In the genomic region with DNA sequence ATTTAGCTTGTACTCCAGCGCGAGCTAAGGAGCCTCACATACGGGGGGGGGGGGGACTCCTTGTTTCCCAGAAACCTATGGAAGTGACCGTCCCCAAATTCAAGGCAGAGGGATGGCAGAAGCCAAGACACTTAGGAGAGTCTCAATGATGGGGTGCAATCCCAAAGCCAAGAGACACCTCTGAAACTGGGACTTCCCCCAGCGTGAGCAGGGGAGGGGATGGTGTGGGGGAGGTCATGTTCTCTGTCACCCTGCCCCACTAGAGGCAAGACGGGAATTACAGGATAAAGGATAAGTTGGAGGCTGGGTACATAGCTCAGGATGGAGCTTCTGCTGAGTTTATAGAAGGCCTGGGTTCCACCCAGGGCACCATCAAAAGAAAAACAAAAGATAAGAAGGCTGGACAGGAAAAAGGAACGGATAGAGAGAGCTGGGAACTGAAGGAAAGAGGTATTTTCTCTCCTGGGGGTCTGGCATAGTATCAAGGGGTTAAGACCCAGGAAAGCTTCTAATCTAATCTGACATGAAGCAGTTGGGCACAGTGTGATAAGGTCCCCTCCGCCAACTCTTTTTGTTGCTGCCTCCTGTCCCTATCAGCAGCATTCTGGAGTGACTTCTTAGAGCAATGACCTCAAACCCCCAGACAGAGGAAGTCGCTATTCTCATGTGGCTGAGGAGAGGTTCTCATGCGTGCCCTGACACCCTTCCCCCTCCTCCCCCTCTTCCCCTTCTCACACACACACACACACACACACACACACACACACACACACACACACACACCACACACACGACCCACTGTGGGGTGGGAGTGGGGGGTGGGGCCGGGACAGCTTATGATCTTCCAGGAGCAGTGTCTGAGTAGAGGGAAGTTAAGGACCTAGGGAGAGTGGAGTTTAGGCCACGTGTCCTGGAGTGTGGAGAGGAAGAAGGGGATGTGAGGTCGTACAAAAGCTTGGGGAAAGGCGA, we compare ENCODE assay signal across 8 mouse cellular contexts. TPM values are rescaled to one million over a fixed set of nuclear protein-coding genes. Genes with fewer than 3 reads are reported as not detected.
DNase-seq lines count a peak whose midpoint lies in the region; ATAC-seq and TF ChIP-seq lines count a peak whose summit lies in the region.

No protein-coding gene starts in this region.

- no peak overlapping the region for H3K4me3 ChIP-seq in kidney, adult 2 months (ENCODE audit: insufficient read depth, low read depth, low read length)
- peak overlapping the region; percentile 29; the same call in 1 of the 2 replicates for H3K4me3 ChIP-seq in limb, embryonic 10.5 days

- no peaks in the 10 kb centered on the region for H3K36me3 ChIP-seq in kidney, adult 2 months (ENCODE audit: control insufficient read depth, insufficient read depth, low read length)
- no peaks in the 10 kb centered on the region for H3K36me3 ChIP-seq in limb, embryonic 10.5 days

- peak; percentile 53 for ATAC-seq in neutrophil, adult 5-6 weeks (ENCODE audit: extremely low read depth, insufficient number of reproducible peaks, low FRiP score, poor library complexity, severe bottlenecking)
- ATAC-seq in frontal cortex, adult (ENCODE audit: low TSS enrichment): no peak

- H3K27me3 ChIP-seq in kidney, adult 2 months (replicated peaks; ENCODE audit: control insufficient read depth, insufficient read depth, low read length): no peaks in the 10 kb centered on the region
- peaks cover 95% of the 10 kb centered on the region for H3K27me3 ChIP-seq in limb, embryonic 10.5 days (ENCODE audit: low read depth, poor library complexity, severe bottlenecking)

- peak overlapping the region; percentile 65 for H3K27ac ChIP-seq in kidney, adult 2 months (ENCODE audit: insufficient read depth, low read depth, low read length)
- no peak overlapping the region for H3K27ac ChIP-seq in limb, embryonic 10.5 days

- TF ChIP-seq CTCF in kidney, adult 2 months (conservative IDR thresholded peaks at IDR 0.05; ENCODE audit: insufficient read depth, insufficient read length, low read depth, low read length): no peak

- TF ChIP-seq POLR2A in kidney, adult 2 months (IDR thresholded peaks at IDR 0.05; ENCODE audit: low read depth, low read length): no peak

- DNase-seq in kidney, adult 2 months: peak; percentile 48
- no peak for DNase-seq in kidney, adult 9 months
- DNase-seq in R1 (ENCODE audit: low read depth, low spot score): peak; percentile 10
- no peak for DNase-seq in limb, embryonic 10.5 days (ENCODE audit: low spot score)
- no peak for DNase-seq in gastrocnemius, postnatal 4 days (ENCODE audit: low spot score in 2 of 2)
- DNase-seq in left cerebral cortex, postnatal 10 days (ENCODE audit: extremely low spot score in 1 of 2, low spot score in 2 of 2): no peak

- 34% methylated on average over 15 of the region's 15 CpGs for WGBS in kidney, adult 2 months
- WGBS in limb, embryonic 10.5 days: 17% methylated on average over 15 of the region's 15 CpGs

- peaks cover 7% of the 10 kb centered on the region; the same call in 1 of the 2 replicates for H3K4me1 ChIP-seq in kidney, adult 2 months (ENCODE audit: control insufficient read depth, insufficient read depth, low read length)
- H3K4me1 ChIP-seq in limb, embryonic 10.5 days: peaks cover 59% of the 10 kb centered on the region

- intact Hi-C loops in left cerebral cortex, postnatal 10 days (cut with DNase I): no loop called here

- no peaks in the 10 kb centered on the region for H3K9me3 ChIP-seq in limb, embryonic 10.5 days (replicated peaks)

RNA-seq across cellular contexts. Expression of a gene that starts 2.0 kb away (rescaled TPM):
- polyA plus RNA-seq in kidney, adult 2 months (2012; rRNA removed): 8.0 and 10.3 TPM in 2 replicates
- polyA plus RNA-seq in limb, embryonic 10.5 days (2016; fragmentation: Nextera tagmentation; extraction: Ambion mirVana): 8.9 and 9.3 TPM in 2 replicates
- total RNA-seq in neutrophil, adult 5-6 weeks (2017): 122 and 146 TPM in 2 replicates
- total RNA-seq in gastrocnemius, postnatal 4 days (2021): 10 to 100 TPM; 12.0 to 12.9 TPM
- total RNA-seq in left cerebral cortex, postnatal 10 days (2021): 1 to 10 TPM in 1 of 2 experiments, under 1 TPM in 1; 0.79 to 2.3 TPM

RNA-seq across cellular contexts. Expression of a gene that starts 7.2 kb away (rescaled TPM):
- 21.8 and 25.0 TPM in 2 replicates for polyA plus RNA-seq in kidney, adult 2 months (2012; rRNA removed)
- 4.0 and 4.4 TPM in 2 replicates for polyA plus RNA-seq in limb, embryonic 10.5 days (2016; fragmentation: Nextera tagmentation; extraction: Ambion mirVana)
- 60.0 and 63.7 TPM in 2 replicates for total RNA-seq in neutrophil, adult 5-6 weeks (2017)
- 1 to 10 TPM; 7.6 to 8.5 TPM for total RNA-seq in gastrocnemius, postnatal 4 days (2021)
- 1 to 10 TPM; 5.1 to 5.8 TPM for total RNA-seq in left cerebral cortex, postnatal 10 days (2021)

RNA-seq across cellular contexts. Expression of a gene that starts 10.7 kb away (rescaled TPM):
- 26.4 and 46.5 TPM in 2 replicates for polyA plus RNA-seq in kidney, adult 2 months (2012; rRNA removed)
- not detected in 2 replicates for polyA plus RNA-seq in limb, embryonic 10.5 days (2016; fragmentation: Nextera tagmentation; extraction: Ambion mirVana)
- total RNA-seq in neutrophil, adult 5-6 weeks (2017): 23.4 and 29.7 TPM in 2 replicates
- total RNA-seq in gastrocnemius, postnatal 4 days (2021): 10 to 100 TPM; 82.5 to 91.1 TPM
- total RNA-seq in left cerebral cortex, postnatal 10 days (2021): 10 to 100 TPM; 15.4 TPM

Comparison
In these comparisons a context has a peak if more than half of its experiments do, and no peak if none do; other contexts are left out.
1. DNase-seq: peak in kidney, adult 2 months (single experiment) and R1 (single experiment); none in kidney, adult 9 months (single experiment), limb, embryonic 10.5 days (single experiment), gastrocnemius, postnatal 4 days (0 of 2) and left cerebral cortex, postnatal 10 days (0 of 2).